Mouse (Mus musculus) thymus, adult 2 months (tissue): ENCODE data around the gene Sult2b1.

Source experiments
- CTCF ChIP-seq: fragments of 200-500 bp; IDR thresholded peaks from 2 replicates; pipeline ENCODE4 v1.5.1; 2012; ENCODE audit warnings: mild to moderate bottlenecking, control low read depth, low read length, moderate library complexity, borderline replicate concordance; ENCODE audit not compliant: control insufficient read depth, poor library complexity, insufficient read depth; ENCODE audit errors: extremely low read depth
- POLR2A ChIP-seq: fragments of 200-500 bp; IDR thresholded peaks from 2 replicates; pipeline ENCODE4 v1.6.1; 2012; ENCODE audit warnings: mild to moderate bottlenecking, low read length, control low read depth, moderate library complexity; ENCODE audit not compliant: control insufficient read depth, poor library complexity, insufficient read depth; ENCODE audit errors: extremely low read depth

GRCm38 (mm10) chr7:45721234-45721571 is 63.3 kb downstream of the Sult2b1 start:
- TF ChIP-seq POLR2A, result no peak
- TF ChIP-seq CTCF, result no peak
